Mouse (Mus musculus): ENCODE data around the gene Gm38392.

The Gm38392 gene

DNA sequence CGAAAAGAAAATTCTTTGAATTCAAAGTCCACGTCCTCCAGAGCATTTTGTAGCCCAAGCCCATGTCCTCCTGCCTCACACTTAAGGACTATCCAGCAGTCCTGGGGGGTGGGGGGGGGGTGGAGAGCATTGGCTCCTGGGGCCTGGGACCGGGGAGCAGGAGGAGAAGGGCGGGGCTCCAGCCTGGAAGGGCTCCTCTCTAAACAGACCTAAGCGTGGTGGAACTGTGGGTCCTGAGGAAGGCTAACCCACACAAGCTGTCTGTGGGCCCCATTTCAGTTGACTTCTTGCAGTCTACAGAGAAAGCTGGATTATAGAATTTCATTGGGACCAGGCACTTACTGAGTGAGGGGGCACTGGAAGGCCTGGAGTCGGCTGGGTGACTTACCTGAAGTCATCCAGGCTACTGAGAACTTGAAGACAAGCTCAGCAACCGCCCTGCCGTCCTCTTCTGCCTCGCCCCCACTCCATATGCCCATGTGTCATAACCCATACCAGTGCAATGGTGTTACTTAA lies 88.4 kb downstream of the Gm38392 start:
- DNase-seq (ENCODE audit: low spot score), result no peak

- DNase-seq (ENCODE audit: low spot score), result no peak
Observed at GRCm38 (mm10) chr3:88197741-88198504, 89.1 kb downstream of the Gm38392 start.

Data from urinary bladder, postnatal 10 days (tissue).